Mouse (Mus musculus) megakaryocyte, embryonic 14.5 days (primary cell): ENCODE data around the gene Fam83e.

Experiments
- FLI1 ChIP-seq: IDR thresholded peaks from 2 replicates; pipeline ENCODE4 v1.6.1; 2012; ENCODE audit warnings: low read length, inconsistent platforms, mixed read lengths
- GATA1 ChIP-seq: IDR thresholded peaks from 3 replicates; pipeline ENCODE4 v1.6.1; 2012; ENCODE audit warnings: mixed read lengths, low read length, inconsistent platforms, borderline replicate concordance

DNA sequence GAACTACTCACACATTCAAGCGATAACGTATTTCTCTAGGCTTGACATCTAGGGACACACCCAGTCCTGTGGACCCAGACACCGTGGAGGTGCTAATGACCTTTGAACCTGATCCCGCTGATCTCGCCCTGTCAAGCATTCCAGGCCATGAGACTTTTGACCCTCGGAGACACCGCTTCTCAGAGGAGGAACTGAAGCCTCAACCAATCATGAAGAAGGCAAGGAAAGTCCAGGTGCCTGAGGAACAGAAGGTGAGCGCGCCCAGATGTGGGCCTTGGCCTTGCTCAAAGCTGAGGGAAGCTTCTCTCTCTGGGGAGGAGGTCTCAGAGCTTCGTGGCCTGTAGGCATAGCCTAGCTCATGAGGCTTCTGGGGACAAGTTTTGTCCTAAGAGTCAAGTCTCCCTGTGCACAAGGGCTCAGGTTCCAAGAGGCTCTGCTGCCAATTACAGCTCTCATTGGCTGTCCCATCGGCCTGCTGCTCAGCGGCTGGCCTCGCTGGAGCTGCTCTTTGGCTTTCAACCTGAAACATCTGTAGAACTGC lies 12.7 kb upstream of the Fam83e start:
- TF ChIP-seq GATA1 (no peak), FLI1 (no peak)
